Mouse (Mus musculus) MEL (cell line): ENCODE results near the gene Atf7. TPM values are rescaled to one million over a fixed set of nuclear protein-coding genes. Genes with fewer than 3 reads are reported as not detected.

Experiments
- DNase-seq: peaks from one replicate; pipeline ENCODE4 v3.0.0; 2011; ENCODE audit warnings: low read depth, low spot score
- H3K27ac ChIP-seq: 2 replicates; pipeline ENCODE4 v1.5.1; 2012; ENCODE audit warnings: low read depth, mild to moderate bottlenecking, control low read depth, low read length, moderate library complexity; ENCODE audit not compliant: control insufficient read depth
- H3K27me3 ChIP-seq, 2 experiments: fragments of 150-350 bp in 1 of 2; sonication (generic) in 1 of 2; 2 replicates each; pipeline ENCODE4 v1.6.1; 2012; ENCODE audit warnings: low read length in 2 of 2, mild to moderate bottlenecking in 2 of 2, improper control_type of control experiment in 1 of 2, moderate library complexity in 1 of 2; ENCODE audit not compliant: insufficient read depth in 2 of 2, control insufficient read depth in 1 of 2
- H3K36me3 ChIP-seq, 2 experiments: 2 replicates each; pipeline ENCODE4 v1.6.1; 2012 to 2014; ENCODE audit warnings: low read length in 2 of 2, improper control_type of control experiment in 1 of 2, inconsistent platforms in 1 of 2, mild to moderate bottlenecking in 1 of 2; ENCODE audit not compliant: insufficient read depth in 2 of 2, control insufficient read depth in 1 of 2
- H3K4me1 ChIP-seq, 2 experiments: fragments of 150-350 bp in 1 of 2; sonication (generic) in 1 of 2; 2 replicates each; pipeline ENCODE4 v1.6.1; 2012; ENCODE audit warnings: low read length in 2 of 2, improper control_type of control experiment in 1 of 2, mild to moderate bottlenecking in 1 of 2; ENCODE audit not compliant: insufficient read depth in 2 of 2, control insufficient read depth in 1 of 2
- H3K4me3 ChIP-seq, 2 experiments: fragments of 150-350 bp in 1 of 2; sonication (generic) in 1 of 2; 2 replicates each; pipeline ENCODE4 v1.5.1; 2012; ENCODE audit warnings: low read depth in 2 of 2, low read length in 2 of 2, mild to moderate bottlenecking in 2 of 2, moderate library complexity in 2 of 2, control low read depth in 1 of 2, improper control_type of control experiment in 1 of 2; ENCODE audit not compliant: control insufficient read depth in 1 of 2, insufficient read depth in 1 of 2
- H3K79me2 ChIP-seq: 2 replicates; pipeline ENCODE4 v1.6.1; 2012; ENCODE audit warnings: mild to moderate bottlenecking, low read length, moderate library complexity; ENCODE audit not compliant: control insufficient read depth, poor library complexity, insufficient read depth
- H3K9ac ChIP-seq: 2 replicates; pipeline ENCODE4 v1.6.1; 2012; ENCODE audit warnings: low read depth, mild to moderate bottlenecking, control low read depth, low read length, moderate library complexity; ENCODE audit not compliant: control insufficient read depth, poor library complexity, severe bottlenecking
- H3K9me3 ChIP-seq: fragments of 150-350 bp; sonication (generic); replicated peaks from 2 replicates; pipeline ENCODE4 v1.6.1; 2012; ENCODE audit warnings: mild to moderate bottlenecking, low read length, improper control_type of control experiment, moderate library complexity; ENCODE audit not compliant: insufficient read depth
- BHLHE40 ChIP-seq: IDR thresholded peaks from 2 replicates; pipeline ENCODE4 v1.6.1; 2012; ENCODE audit warnings: low read depth, mild to moderate bottlenecking, inconsistent platforms, low read length, improper control_type of control experiment, borderline replicate concordance
- CHD1 ChIP-seq: IDR thresholded peaks from 2 replicates; pipeline ENCODE4 v1.6.1; 2012; ENCODE audit warnings: low read depth, mild to moderate bottlenecking, inconsistent platforms, low read length, improper control_type of control experiment
- CHD2 ChIP-seq: IDR thresholded peaks from 2 replicates; pipeline ENCODE4 v1.6.1; 2011; ENCODE audit warnings: low read length, improper control_type of control experiment
- CTCF ChIP-seq, 3 experiments: IDR thresholded peaks in 2 of 3; conservative IDR thresholded peaks in 1 of 3; 2 replicates each; pipeline ENCODE4 v1.5.1; 2011 to 2012; ENCODE audit warnings: low read length in 3 of 3, low read depth in 2 of 3, mild to moderate bottlenecking in 2 of 3, improper control_type of control experiment in 1 of 3, inconsistent platforms in 1 of 3, mixed read lengths in 1 of 3, moderate library complexity in 1 of 3; ENCODE audit not compliant: control insufficient read depth in 1 of 3, insufficient read depth in 1 of 3, poor library complexity in 1 of 3, severe bottlenecking in 1 of 3
- ELF1 ChIP-seq: IDR thresholded peaks from 2 replicates; pipeline ENCODE4 v1.6.1; 2014; ENCODE audit warnings: low read depth, mild to moderate bottlenecking, inconsistent platforms, low read length, improper control_type of control experiment, moderate library complexity
- EP300 ChIP-seq, 2 experiments: IDR thresholded peaks; 2 replicates each; pipeline ENCODE4 v1.6.1; 2011; ENCODE audit warnings: improper control_type of control experiment in 2 of 2, low read length in 2 of 2, low read depth in 1 of 2, mild to moderate bottlenecking in 1 of 2
- ETS1 ChIP-seq: IDR thresholded peaks from 2 replicates; pipeline ENCODE4 v1.6.1; 2012; ENCODE audit warnings: low read depth, mild to moderate bottlenecking, inconsistent platforms, low read length, improper control_type of control experiment, moderate library complexity
- GABPA ChIP-seq: IDR thresholded peaks from 2 replicates; pipeline ENCODE4 v1.6.1; 2012; ENCODE audit warnings: low read depth, mild to moderate bottlenecking, inconsistent platforms, low read length, improper control_type of control experiment, moderate library complexity
- HCFC1 ChIP-seq: IDR thresholded peaks from 2 replicates; pipeline ENCODE4 v1.6.1; 2012; ENCODE audit warnings: low read depth, mild to moderate bottlenecking, inconsistent platforms, low read length, improper control_type of control experiment, moderate library complexity
- JUND ChIP-seq: IDR thresholded peaks from 2 replicates; pipeline ENCODE4 v1.6.1; 2011; ENCODE audit warnings: low read depth, mild to moderate bottlenecking, improper control_type of control experiment, low read length
- KAT2A ChIP-seq: conservative IDR thresholded peaks from 2 replicates; pipeline ENCODE4 v1.6.1; 2012; ENCODE audit warnings: low read depth, low read length, improper control_type of control experiment, inconsistent platforms
- MAFK ChIP-seq: IDR thresholded peaks from 2 replicates; pipeline ENCODE4 v1.6.1; 2011; ENCODE audit warnings: low read depth, mild to moderate bottlenecking, low read length, improper control_type of control experiment, borderline replicate concordance
- MAX ChIP-seq: IDR thresholded peaks from 2 replicates; pipeline ENCODE4 v1.6.1; 2011; ENCODE audit warnings: low read length, improper control_type of control experiment
- MAZ ChIP-seq: IDR thresholded peaks from 2 replicates; pipeline ENCODE4 v1.6.1; 2012; ENCODE audit warnings: low read depth, mild to moderate bottlenecking, inconsistent platforms, low read length, improper control_type of control experiment
- MEF2A ChIP-seq: IDR thresholded peaks from 2 replicates; pipeline ENCODE4 v1.6.1; 2014; ENCODE audit warnings: low read depth, mild to moderate bottlenecking, inconsistent platforms, low read length, improper control_type of control experiment; ENCODE audit not compliant: poor library complexity, insufficient replicate concordance, severe bottlenecking; ENCODE audit errors: extremely low read depth
- MXI1 ChIP-seq: IDR thresholded peaks from 2 replicates; pipeline ENCODE4 v1.6.1; 2011; ENCODE audit warnings: mild to moderate bottlenecking, low read depth, low read length, improper control_type of control experiment
- MYB ChIP-seq: IDR thresholded peaks from 2 replicates; pipeline ENCODE4 v1.6.1; 2011; ENCODE audit warnings: mild to moderate bottlenecking, low read depth, low read length, improper control_type of control experiment
- MYC ChIP-seq: IDR thresholded peaks from 2 replicates; pipeline ENCODE4 v1.6.1; 2011; ENCODE audit warnings: low read depth, mild to moderate bottlenecking, low read length, improper control_type of control experiment, moderate library complexity
- NELFE ChIP-seq: IDR thresholded peaks from 2 replicates; pipeline ENCODE4 v1.6.1; 2011; ENCODE audit warnings: low read depth, low read length, improper control_type of control experiment
- NRF1 ChIP-seq: IDR thresholded peaks from 2 replicates; pipeline ENCODE4 v1.6.1; 2014; ENCODE audit warnings: low read depth, mild to moderate bottlenecking, inconsistent platforms, low read length, improper control_type of control experiment, moderate library complexity; ENCODE audit not compliant: poor library complexity, insufficient read depth, severe bottlenecking
- POLR2A ChIP-seq, 2 experiments: IDR thresholded peaks; 2 replicates each; pipeline ENCODE4 v1.6.1; 2011 to 2012; ENCODE audit warnings: low read length in 2 of 2, mild to moderate bottlenecking in 2 of 2, control low read depth in 1 of 2, improper control_type of control experiment in 1 of 2, low read depth in 1 of 2, moderate library complexity in 1 of 2; ENCODE audit not compliant: control insufficient read depth in 1 of 2, insufficient read depth in 1 of 2, poor library complexity in 1 of 2
- POLR2AphosphoS2 ChIP-seq: IDR thresholded peaks from 2 replicates; pipeline ENCODE4 v1.6.1; 2011; ENCODE audit warnings: low read length, improper control_type of control experiment
- RAD21 ChIP-seq: IDR thresholded peaks from 2 replicates; pipeline ENCODE4 v1.6.1; 2011; ENCODE audit warnings: mild to moderate bottlenecking, low read depth, low read length, improper control_type of control experiment
- RCOR1 ChIP-seq: IDR thresholded peaks from 2 replicates; pipeline ENCODE4 v1.6.1; 2012; ENCODE audit warnings: low read depth, mild to moderate bottlenecking, inconsistent platforms, low read length, improper control_type of control experiment
- SMC3 ChIP-seq: IDR thresholded peaks from 2 replicates; pipeline ENCODE4 v1.6.1; 2011; ENCODE audit warnings: low read depth, low read length, improper control_type of control experiment
- TAL1 ChIP-seq: IDR thresholded peaks from 2 replicates; pipeline ENCODE4 v1.6.1; 2012; ENCODE audit warnings: mild to moderate bottlenecking, inconsistent platforms, low read length, moderate library complexity, mixed read lengths
- TBP ChIP-seq: IDR thresholded peaks from 2 replicates; pipeline ENCODE4 v1.8.0; 2011; ENCODE audit warnings: low read depth, low read length, improper control_type of control experiment
- TCF12 ChIP-seq: IDR thresholded peaks from 2 replicates; pipeline ENCODE4 v1.6.1; 2014; ENCODE audit warnings: low read depth, mild to moderate bottlenecking, inconsistent platforms, low read length, improper control_type of control experiment, moderate library complexity
- UBTF ChIP-seq: IDR thresholded peaks from 2 replicates; pipeline ENCODE4 v1.6.1; 2012; ENCODE audit warnings: low read depth, mild to moderate bottlenecking, inconsistent platforms, low read length, improper control_type of control experiment, moderate library complexity, borderline replicate concordance; ENCODE audit not compliant: insufficient read depth
- USF1 ChIP-seq: IDR thresholded peaks from 2 replicates; pipeline ENCODE4 v1.6.1; 2014; ENCODE audit warnings: low read depth, mild to moderate bottlenecking, inconsistent platforms, low read length, improper control_type of control experiment, moderate library complexity
- USF2 ChIP-seq, 2 experiments: IDR thresholded peaks; 2 replicates each; pipeline ENCODE4 v1.6.1; 2011 to 2012; ENCODE audit warnings: improper control_type of control experiment in 2 of 2, low read length in 2 of 2, borderline replicate concordance in 1 of 2, inconsistent platforms in 1 of 2, low read depth in 1 of 2, mild to moderate bottlenecking in 1 of 2; ENCODE audit not compliant: insufficient read depth in 1 of 2
- ZC3H11A ChIP-seq: IDR thresholded peaks from 2 replicates; pipeline ENCODE4 v1.6.1; 2012; ENCODE audit warnings: low read depth, mild to moderate bottlenecking, inconsistent platforms, low read length, improper control_type of control experiment
- ZKSCAN1 ChIP-seq: IDR thresholded peaks from 2 replicates; pipeline ENCODE4 v1.6.1; 2012; ENCODE audit warnings: low read depth, mild to moderate bottlenecking, inconsistent platforms, low read length, improper control_type of control experiment, moderate library complexity
- ZMIZ1 ChIP-seq: IDR thresholded peaks from 2 replicates; pipeline ENCODE4 v1.6.1; 2012; ENCODE audit warnings: low read depth, mild to moderate bottlenecking, inconsistent platforms, low read length, improper control_type of control experiment, moderate library complexity
- ZNF384 ChIP-seq: IDR thresholded peaks from 2 replicates; pipeline ENCODE4 v1.6.1; 2012; ENCODE audit warnings: low read depth, mild to moderate bottlenecking, inconsistent platforms, low read length, improper control_type of control experiment
- polyA plus RNA-seq, 2 experiments: library from polyadenylated mRNA; stranded (reverse) in 1 of 2; unstranded in 1 of 2; fragments of >175 nt in 1 of 2; fragments of >200 nt in 1 of 2; gene quantifications; 2 replicates each; pipeline versions ENCODE4 v1.2.1 to v1.2.4; 2012; ENCODE audit warnings: low replicate concordance in 2 of 2, low read depth in 1 of 2; ENCODE audit not compliant: insufficient read length in 2 of 2, insufficient read depth in 1 of 2, missing spikeins in 1 of 2
- total RNA-seq: library from RNA; depleted of rRNA; stranded (reverse); fragments of 300-350 nt; gene quantifications from 2 replicates; pipeline ENCODE4 v1.2.3, GENCODE M21; 2012

Gene Atf7
- total and polyA plus RNA-seq, 3 experiments = 12.8 to 49.6 TPM; not detected in 1

- Histone ChIP-seq H3K36me3 (peaks cover 8 to 22% of the 10 kb centered on the region in 2 experiments), H3K4me1 (peaks cover 4 to 10% of the 10 kb centered on the region in 2 experiments), H3K9me3 (no peaks in the 10 kb centered on the region), H3K27me3 (no peaks in the 10 kb centered on the region), H3K27ac (peak overlapping the region; percentile 86), H3K4me3 (peak overlapping the region; percentile 77 to 85), H3K9ac (peak overlapping the region; percentile 96), H3K79me2 (peaks cover 19% of the 10 kb centered on the region)
- DNase-seq = peak; percentile 100
- TF ChIP-seq ZMIZ1 = peak; percentile 59; the same call in 1 of the 2 replicates
- TF ChIP-seq ZKSCAN1 = no peak
- peak; percentile 76 for TF ChIP-seq ETS1
- TF ChIP-seq CTCF (IDR thresholded peaks at IDR 0.05 in 2 of 3, conservative IDR thresholded peaks at IDR 0.05 in 1 of 3; ENCODE audit: control insufficient read depth in 1 of 3, insufficient read depth in 1 of 3, low read depth in 2 of 3, low read length in 3 of 3, poor library complexity in 1 of 3, severe bottlenecking in 1 of 3) = peak; percentile 96 to 100 (median 100)
- TF ChIP-seq MXI1 = peak; percentile 78; the same call in 1 of the 2 replicates
- peak in 1 of 2 experiments; percentile 79; a peak in 2 of 4 replicates for TF ChIP-seq EP300 (IDR thresholded peaks at IDR 0.05; ENCODE audit: low read depth in 1 of 2, low read length in 2 of 2)
- no peak for TF ChIP-seq MEF2A
- TF ChIP-seq ZNF384 = peak; percentile 87
- peak; percentile 94 for TF ChIP-seq NRF1
- TF ChIP-seq RAD21 = peak; percentile 57
- no peak for TF ChIP-seq MYB
- TF ChIP-seq ELF1 = peak; percentile 71
- peak; percentile 64 for TF ChIP-seq JUND
- peak; percentile 75; the same call in 1 of the 2 replicates for TF ChIP-seq POLR2AphosphoS2
- TF ChIP-seq USF1 = no peak; the same call in 1 of the 2 replicates
- TF ChIP-seq NELFE = peak; percentile 96
- peak; percentile 69; the same call in 1 of the 2 replicates for TF ChIP-seq RCOR1
- peak; percentile 97 for TF ChIP-seq SMC3
- TF ChIP-seq MAFK = no peak
- peak; percentile 86 for TF ChIP-seq TCF12
- no peak for TF ChIP-seq CHD2
- TF ChIP-seq MAX = peak; percentile 88
- no peak for TF ChIP-seq CHD1
- TF ChIP-seq UBTF = no peak
- TF ChIP-seq ZC3H11A = peak; percentile 75
- TF ChIP-seq KAT2A = peak; percentile 83
- TF ChIP-seq TBP = peak; percentile 92; the same call in 1 of the 2 replicates
- peak; percentile 93 for TF ChIP-seq HCFC1
- TF ChIP-seq POLR2A (IDR thresholded peaks at IDR 0.05; ENCODE audit: control insufficient read depth in 1 of 2, insufficient read depth in 1 of 2, low read depth in 1 of 2, low read length in 2 of 2, poor library complexity in 1 of 2) = peak; percentile 92 to 97
- TF ChIP-seq USF2 (IDR thresholded peaks at IDR 0.05; ENCODE audit: borderline replicate concordance in 1 of 2, insufficient read depth in 1 of 2, low read depth in 1 of 2, low read length in 2 of 2) = no peak
- peak; percentile 97; the same call in 1 of the 2 replicates for TF ChIP-seq MAZ
- TF ChIP-seq BHLHE40 = no peak
- TF ChIP-seq MYC = peak; percentile 95
- TF ChIP-seq TAL1 = no peak
- peak; percentile 90; the same call in 1 of the 2 replicates for TF ChIP-seq GABPA
These were observed 45.7 kb upstream of the Atf7 start for GRCm38 (mm10) chr15:102670767-102671575.
